Mouse (Mus musculus) hindbrain, embryonic 16.5 days (tissue): ENCODE measurements around the gene Olfr1378. TPM values are rescaled to one million over a fixed set of nuclear protein-coding genes. Genes with fewer than 3 reads are reported as not detected.

Experiments used
- ATAC-seq: fragments of 200-750 bp; cut with Nextera tagmentation; 2 replicates; pipeline ENCODE4 v1.8.0; 2017; ENCODE audit warnings: moderate TSS enrichment, moderate library complexity
- H3K27ac ChIP-seq: fragments of 300-500 bp; sonication (generic); 2 replicates; pipeline ENCODE4 v1.5.1; 2014; ENCODE audit warnings: low read depth, mild to moderate bottlenecking, control low read depth, low read length, moderate library complexity
- H3K27me3 ChIP-seq: fragments of 300-500 bp; sonication (generic); replicated peaks from 2 replicates; pipeline ENCODE4 v1.6.1; 2014; ENCODE audit warnings: low read length; ENCODE audit not compliant: control insufficient read depth, insufficient read depth
- H3K36me3 ChIP-seq: fragments of 300-500 bp; sonication (generic); 2 replicates; pipeline ENCODE4 v1.6.1; 2014; ENCODE audit warnings: mild to moderate bottlenecking, low read length, moderate library complexity, mixed read lengths; ENCODE audit not compliant: control insufficient read depth, insufficient read depth
- H3K4me1 ChIP-seq: fragments of 300-500 bp; sonication (generic); 2 replicates; pipeline ENCODE4 v1.6.1; 2014; ENCODE audit warnings: low read depth, low read length; ENCODE audit not compliant: control insufficient read depth, insufficient read depth
- H3K4me2 ChIP-seq: fragments of 300-500 bp; sonication (generic); 2 replicates; pipeline ENCODE4 v1.6.1; 2014; ENCODE audit warnings: mild to moderate bottlenecking, low read length, control low read depth, moderate library complexity
- H3K4me3 ChIP-seq: fragments of 300-500 bp; sonication (generic); 2 replicates; pipeline ENCODE4 v1.5.1; 2014; ENCODE audit warnings: mild to moderate bottlenecking, low read length, control low read depth, moderate library complexity
- H3K9ac ChIP-seq: fragments of 300-500 bp; sonication (generic); 2 replicates; pipeline ENCODE4 v1.6.1; 2014; ENCODE audit warnings: low read depth, mild to moderate bottlenecking, control low read depth, low read length, moderate library complexity
- H3K9me3 ChIP-seq: fragments of 300-500 bp; sonication (generic); 2 replicates; pipeline ENCODE4 v1.6.1; 2014; ENCODE audit warnings: mild to moderate bottlenecking, low read length, moderate library complexity; ENCODE audit not compliant: control insufficient read depth
- WGBS: fragments of 180-500 bp; shearing (Covaris S2); extraction: QIAGEN DNeasy Blood & Tissue Kit; methylation state at CpG from one replicate; pipeline ENCODE4 v1.1.7; 2014; 5-methylcytosine and 5-hydroxymethylcytosine counted together
- polyA plus RNA-seq: library from polyadenylated mRNA; unstranded; fragments of >200 nt; fragmentation: Nextera tagmentation; extraction: Ambion mirVana; gene quantifications from 2 replicates; pipeline ENCODE4 v1.2.1, GENCODE M21; 2015

The Olfr1378 gene
- polyA plus RNA-seq, 1 experiment from 2014 or later: not detected

- no peaks in the 10 kb centered on the region for H3K9me3 ChIP-seq
- no peaks in the 10 kb centered on the region for H3K27me3 ChIP-seq
- no peaks in the 10 kb centered on the region for H3K36me3 ChIP-seq
- no peak overlapping the region for H3K27ac ChIP-seq
- ATAC-seq: no peak
- WGBS: 75% methylated on average over 14 of the region's 14 CpGs
- H3K4me2 ChIP-seq: no peak overlapping the region
- H3K9ac ChIP-seq: no peak overlapping the region
- H3K4me1 ChIP-seq: no peaks in the 10 kb centered on the region
- no peak overlapping the region for H3K4me3 ChIP-seq
These were observed 14.0 kb upstream of the Olfr1378 start for GRCm38 (mm10) chr11:50952290-50952689.

GRCm38 (mm10) chr11:50953665-50954064 is 12.7 kb upstream of the Olfr1378 start, which contains the start of gene Prop1:
Prop1 (minus strand) TSS chr11:50953765.
- ATAC-seq: no peak
- Histone ChIP-seq H3K9ac (no peak within 1 kb of the TSS), H3K9me3 (no peaks in the 10 kb centered on the region), H3K27me3 (no peaks in the 10 kb centered on the region), H3K4me3 (no peak within 1 kb of the TSS), H3K4me2 (no peak within 1 kb of the TSS), H3K36me3 (no peaks in the 10 kb centered on the region), H3K4me1 (no peaks in the 10 kb centered on the region), H3K27ac (no peak within 1 kb of the TSS)
- WGBS: 67% methylated on average over 6 of the region's 6 CpGs

GRCm38 (mm10) chr11:50964886-50965285 is 1.4 kb upstream of the Olfr1378 start:
- H3K4me3 ChIP-seq: no peak overlapping the region
- H3K27ac ChIP-seq: no peak overlapping the region
- H3K4me1 ChIP-seq: no peaks in the 10 kb centered on the region
- ATAC-seq: no peak
- H3K4me2 ChIP-seq: no peak overlapping the region
- WGBS: 83% methylated on average over 2 of the region's 2 CpGs
- no peaks in the 10 kb centered on the region for H3K27me3 ChIP-seq
- H3K9me3 ChIP-seq: no peaks in the 10 kb centered on the region
- no peaks in the 10 kb centered on the region for H3K36me3 ChIP-seq
- no peak overlapping the region for H3K9ac ChIP-seq

- no peak overlapping the region for H3K4me2 ChIP-seq
- H3K4me1 ChIP-seq: no peaks in the 10 kb centered on the region
- H3K27ac ChIP-seq: no peak overlapping the region
- no peaks in the 10 kb centered on the region for H3K27me3 ChIP-seq
- no peak for ATAC-seq
- no peak overlapping the region for H3K4me3 ChIP-seq
- no peaks in the 10 kb centered on the region for H3K36me3 ChIP-seq
- H3K9ac ChIP-seq: no peak overlapping the region
- no peaks in the 10 kb centered on the region for H3K9me3 ChIP-seq
- WGBS: 75% methylated on average over 4 of the region's 4 CpGs
These were observed 10.9 kb downstream of the Olfr1378 start for GRCm38 (mm10) chr11:50977216-50977615.

- WGBS: 58% methylated on average over 5 of the region's 5 CpGs
- no peak within 1 kb of the TSS for H3K4me3 ChIP-seq
- H3K27me3 ChIP-seq: no peaks in the 10 kb centered on the region
- no peak within 1 kb of the TSS for H3K27ac ChIP-seq
- H3K9ac ChIP-seq: no peak within 1 kb of the TSS
- H3K36me3 ChIP-seq: no peaks in the 10 kb centered on the region
- no peaks in the 10 kb centered on the region for H3K9me3 ChIP-seq
- H3K4me1 ChIP-seq: no peaks in the 10 kb centered on the region
- ATAC-seq: no peak
- no peak within 1 kb of the TSS for H3K4me2 ChIP-seq
These were observed 15.3 kb downstream of the Olfr1378 start, which contains the start of gene Olfr1377 for GRCm38 (mm10) chr11:50981667-50982066. Olfr1377 (plus strand) TSS chr11:50981967.

- Histone ChIP-seq H3K9ac (no peak within 1 kb of the TSS), H3K9me3 (no peaks in the 10 kb centered on the region), H3K36me3 (no peaks in the 10 kb centered on the region), H3K4me2 (no peak within 1 kb of the TSS), H3K27me3 (no peaks in the 10 kb centered on the region), H3K27ac (no peak within 1 kb of the TSS), H3K4me3 (no peak within 1 kb of the TSS), H3K4me1 (no peaks in the 10 kb centered on the region)
- ATAC-seq: no peak
- 86% methylated on average over 5 of the region's 5 CpGs for WGBS
These were observed 37.0 kb downstream of the Olfr1378 start, which contains the start of gene Olfr51 for GRCm38 (mm10) chr11:51003296-51003695. Olfr51 (plus strand) TSS chr11:51003596.

- no peaks in the 10 kb centered on the region for H3K9me3 ChIP-seq
- no peak overlapping the region for H3K4me2 ChIP-seq
- 68% methylated on average over 5 of the region's 5 CpGs for WGBS
These were observed 45.5 kb downstream of the Olfr1378 start for GRCm38 (mm10) chr11:51011821-51012220.

GRCm38 (mm10) chr11:51013936-51014335 is 47.6 kb downstream of the Olfr1378 start, which contains the start of gene Olfr54:
Olfr54 (plus strand) TSS chr11:51014236.
- ATAC-seq: no peak
- H3K27ac ChIP-seq: no peak within 1 kb of the TSS
- no peaks in the 10 kb centered on the region for H3K9me3 ChIP-seq
- no peaks in the 10 kb centered on the region for H3K27me3 ChIP-seq
- WGBS: 70% methylated on average over 1 of the region's 1 CpGs
- no peak within 1 kb of the TSS for H3K9ac ChIP-seq
- no peak within 1 kb of the TSS for H3K4me3 ChIP-seq
- no peaks in the 10 kb centered on the region for H3K36me3 ChIP-seq
- no peak within 1 kb of the TSS for H3K4me2 ChIP-seq
- H3K4me1 ChIP-seq: no peaks in the 10 kb centered on the region

More at GRCm38 (mm10) chr11:51011821-51012220, 45.5 kb downstream of the Olfr1378 start:
- H3K9ac ChIP-seq: no peak overlapping the region
- ATAC-seq: no peak
- H3K4me1 ChIP-seq: no peaks in the 10 kb centered on the region
- no peaks in the 10 kb centered on the region for H3K27me3 ChIP-seq
- no peaks in the 10 kb centered on the region for H3K36me3 ChIP-seq
- no peak overlapping the region for H3K27ac ChIP-seq
- no peak overlapping the region for H3K4me3 ChIP-seq

- H3K9me3 ChIP-seq: no peaks in the 10 kb centered on the region
- WGBS: 42% methylated on average over 2 of the region's 2 CpGs
- no peak for ATAC-seq
- H3K4me1 ChIP-seq: no peaks in the 10 kb centered on the region
- H3K27me3 ChIP-seq: no peaks in the 10 kb centered on the region
- no peak overlapping the region for H3K9ac ChIP-seq
- H3K4me2 ChIP-seq: no peak overlapping the region
- H3K4me3 ChIP-seq: no peak overlapping the region
- no peak overlapping the region for H3K27ac ChIP-seq
- no peaks in the 10 kb centered on the region for H3K36me3 ChIP-seq
These were observed 50.0 kb downstream of the Olfr1378 start for GRCm38 (mm10) chr11:51016341-51016740.
